In genomic region chr8:19784554-19785364, GRCm38 (mm10) we compare ENCODE assay signal across 8 mouse cellular contexts. TPM values are rescaled to one million over a fixed set of nuclear protein-coding genes. Genes with fewer than 3 reads are reported as not detected.
DNase-seq lines count a peak whose midpoint lies in the region; ATAC-seq lines count a peak whose summit lies in the region.

No protein-coding gene starts in this region.

- peak; percentile 99 for DNase-seq in adipocyte (ENCODE audit: low spot score)
- peak; percentile 94 for DNase-seq in embryo, embryonic 10 days (ENCODE audit: low spot score)
- DNase-seq in gastrocnemius, postnatal 10 days, result peak; percentile 99
- peak; percentile 94 for DNase-seq in induced T-regulatory cell, adult 2 months (ENCODE audit: low read depth)
- DNase-seq in left cerebral cortex, adult 9 months (ENCODE audit: low spot score in 2 of 2), result peak; percentile 98 to 100
- DNase-seq in right cerebral cortex, postnatal 14 days, result peak; percentile 97
- peak; percentile 100 for DNase-seq in urinary bladder, postnatal 36 days (ENCODE audit: low spot score in 2 of 2)

- ATAC-seq in megakaryocyte progenitor cell, adult 5-6 weeks (replicated peaks; ENCODE audit: poor library complexity), result peak; percentile 100

RNA-seq across cellular contexts. Expression of gene 4930467E23Rik, which starts 55.4 kb away (rescaled TPM):
- under 1 TPM; 0.12 to 0.65 TPM for total RNA-seq in gastrocnemius, postnatal 10 days (2021)
- total RNA-seq in megakaryocyte progenitor cell, adult 5-6 weeks (2015), result not detected in 2 replicates
- total RNA-seq in megakaryocyte progenitor cell, adult 5-6 weeks (2017), result not detected in 2 replicates

Comparison
In these comparisons a context has a peak if more than half of its experiments do, and no peak if none do; other contexts are left out.
1. Peak in every context shown above with its lines: DNase-seq and ATAC-seq.